Mouse (Mus musculus) CD8-positive naive resting alpha-beta T cell, adult 57 days (primary cell): ENCODE data around the gene Rpe65. TPM values are rescaled to one million over a fixed set of nuclear protein-coding genes. Genes with fewer than 3 reads are reported as not detected.

Experiments
- total RNA-seq: library from RNA; stranded (reverse); gene quantifications from one replicate; pipeline ENCODE4 v1.2.4, GENCODE M21; 2023

Rpe65 gene
- total RNA-seq = not detected

GRCm38 (mm10) chr3:159598875-159599274, at the start of gene Rpe65:
Gene Rpe65, plus strand, starts transcription at chr3:159599175.

Other genes starting within 250 kb of the Rpe65 start
- 0.43 TPM for gene Depdc1a, start 103.7 kb upstream of the Rpe65 start, total RNA-seq
- gene Wls, start 240.5 kb downstream of the Rpe65 start, total RNA-seq = 16.3 TPM